In genomic region chr2:123170611-123171010, GRCm38 (mm10) we compare ENCODE assay signal across 20 mouse cellular contexts.
A peak's percentile ranks its signal among the peaks of the same experiment; 100 is the strongest.
DNase-seq lines count a peak whose midpoint lies in the region; ATAC-seq and TF ChIP-seq lines count a peak whose summit lies in the region.
"Had no signal": no experiment of that assay in that cellular context is flagged by ENCODE, and none has a peak within 500 bp of the region (broad histone marks: within the 10 kb centered on the region; RNA-seq: fewer than 3 reads in every experiment).

No protein-coding gene starts in this region.

- H3K9me3 ChIP-seq in heart, embryonic 11.5 days (replicated peaks; ENCODE audit: control insufficient read depth, low read length) = no peaks in the 10 kb centered on the region
- no peaks in the 10 kb centered on the region for H3K9me3 ChIP-seq in heart, embryonic 14.5 days (ENCODE audit: control insufficient read depth, low read length)
- H3K9me3 ChIP-seq in midbrain, embryonic 13.5 days = no peaks in the 10 kb centered on the region
- H3K9me3 ChIP-seq: embryonic facial prominence, embryonic 13.5 days; forebrain, embryonic 12.5 days; hindbrain, embryonic 15.5 days; kidney, embryonic 15.5 days had no signal

- no peak overlapping the region for H3K4me3 ChIP-seq in heart, embryonic 11.5 days (ENCODE audit: low read depth, low read length)
- H3K4me3 ChIP-seq in heart, embryonic 14.5 days (ENCODE audit: control insufficient read depth in 1 of 2, insufficient read depth in 1 of 2, low read depth in 1 of 2, low read length in 2 of 2) = no peak overlapping the region
- H3K4me3 ChIP-seq in thymus, adult 2 months (ENCODE audit: control insufficient read depth, insufficient read depth, low read length) = no peak overlapping the region
- H3K4me3 ChIP-seq in midbrain, embryonic 13.5 days (replicated peaks) = no peak overlapping the region
- H3K4me3 ChIP-seq: embryonic facial prominence, embryonic 13.5 days; forebrain, embryonic 12.5 days; hindbrain, embryonic 15.5 days; kidney, embryonic 15.5 days had no signal

- TF ChIP-seq POLR2A in thymus, adult 2 months (IDR thresholded peaks at IDR 0.05; ENCODE audit: control insufficient read depth, extremely low read depth, insufficient read depth, low read length, poor library complexity) = no peak

- peaks cover 5% of the 10 kb centered on the region for H3K4me1 ChIP-seq in heart, embryonic 11.5 days (ENCODE audit: control insufficient read depth, insufficient read depth, low read length)
- peaks cover 0 to 7% of the 10 kb centered on the region in 2 experiments; a peak in 1 of 4 replicates for H3K4me1 ChIP-seq in heart, embryonic 14.5 days (ENCODE audit: control insufficient read depth in 2 of 2, insufficient read depth in 2 of 2, low read length in 2 of 2)
- no peaks in the 10 kb centered on the region for H3K4me1 ChIP-seq in thymus, adult 2 months (replicated peaks; ENCODE audit: control insufficient read depth, insufficient read depth, low read length)
- no peaks in the 10 kb centered on the region for H3K4me1 ChIP-seq in midbrain, embryonic 13.5 days (replicated peaks)
- H3K4me1 ChIP-seq: embryonic facial prominence, embryonic 13.5 days; forebrain, embryonic 12.5 days; hindbrain, embryonic 15.5 days; kidney, embryonic 15.5 days had no signal

- H3K4me2 ChIP-seq in heart, embryonic 11.5 days = no peak overlapping the region
- no peak overlapping the region for H3K4me2 ChIP-seq in heart, embryonic 14.5 days (ENCODE audit: low read length)
- no peak overlapping the region for H3K4me2 ChIP-seq in midbrain, embryonic 13.5 days (replicated peaks)
- H3K4me2 ChIP-seq: embryonic facial prominence, embryonic 13.5 days; forebrain, embryonic 12.5 days; hindbrain, embryonic 15.5 days; kidney, embryonic 15.5 days had no signal

- intact Hi-C loops in heart, postnatal 10 days (cut with DNase I) = no loop called here

- peak; percentile 7 for DNase-seq in heart, adult 8-10 months (ENCODE audit: low spot score)
- no peak for DNase-seq in heart, postnatal 4 days
- DNase-seq in heart, postnatal 10 days = peak; percentile 5 to 10
- no peak for DNase-seq in thymus, adult 2 months
- DNase-seq: adrenal gland, postnatal 10 days; cerebellum, adult 11-12 months; cerebellum, adult 9-10 months; cerebellum, postnatal 36 days; gastrocnemius, postnatal 14 days; kidney, adult 2 months had no signal

- no peaks in the 10 kb centered on the region for H3K36me3 ChIP-seq in heart, embryonic 11.5 days (ENCODE audit: control insufficient read depth, insufficient read depth, low read length)
- H3K36me3 ChIP-seq in heart, embryonic 14.5 days (ENCODE audit: control insufficient read depth, insufficient read depth, low read length) = no peaks in the 10 kb centered on the region
- H3K36me3 ChIP-seq in thymus, adult 2 months (ENCODE audit: control insufficient read depth, insufficient read depth, low read length) = no peaks in the 10 kb centered on the region
- no peaks in the 10 kb centered on the region for H3K36me3 ChIP-seq in midbrain, embryonic 13.5 days
- H3K36me3 ChIP-seq: embryonic facial prominence, embryonic 13.5 days; forebrain, embryonic 12.5 days; hindbrain, embryonic 15.5 days; kidney, embryonic 15.5 days had no signal

- no peak; the same call in 1 of the 2 replicates for ATAC-seq in heart, embryonic 11.5 days (replicated peaks; ENCODE audit: insufficient number of reproducible peaks, low FRiP score, low TSS enrichment)
- ATAC-seq in heart, embryonic 14.5 days (ENCODE audit: insufficient number of reproducible peaks, insufficient read depth, low FRiP score, low read depth) = peak; percentile 64
- no peak for ATAC-seq in midbrain, embryonic 13.5 days
- ATAC-seq: forebrain, embryonic 16.5 days; intestine, embryonic 16.5 days had no signal

- peak overlapping the region; percentile 25 for H3K27ac ChIP-seq in heart, embryonic 11.5 days (ENCODE audit: low read depth, low read length)
- H3K27ac ChIP-seq in heart, embryonic 14.5 days (replicated peaks in 1 of 2; ENCODE audit: control insufficient read depth in 1 of 2, insufficient read depth in 1 of 2, low read depth in 2 of 2, low read length in 2 of 2) = peak overlapping the region; percentile 36 to 73; a peak in 3 of 4 replicates
- no peak overlapping the region for H3K27ac ChIP-seq in thymus, adult 2 months (ENCODE audit: control insufficient read depth, insufficient read depth, low read length)
- no peak overlapping the region for H3K27ac ChIP-seq in midbrain, embryonic 13.5 days
- H3K27ac ChIP-seq: embryonic facial prominence, embryonic 13.5 days; forebrain, embryonic 12.5 days; hindbrain, embryonic 15.5 days; kidney, embryonic 15.5 days had no signal

- H3K27me3 ChIP-seq in heart, embryonic 11.5 days (ENCODE audit: control insufficient read depth, insufficient read depth, low read length) = no peaks in the 10 kb centered on the region
- no peaks in the 10 kb centered on the region for H3K27me3 ChIP-seq in heart, embryonic 14.5 days (ENCODE audit: control insufficient read depth, insufficient read depth, low read length)
- H3K27me3 ChIP-seq in thymus, adult 2 months (ENCODE audit: control insufficient read depth, insufficient read depth, low read length) = no peaks in the 10 kb centered on the region
- H3K27me3 ChIP-seq in midbrain, embryonic 13.5 days = no peaks in the 10 kb centered on the region
- H3K27me3 ChIP-seq: CH12.LX; embryonic facial prominence, embryonic 13.5 days; forebrain, embryonic 12.5 days; hindbrain, embryonic 15.5 days; kidney, embryonic 15.5 days had no signal

- no peak overlapping the region for H3K9ac ChIP-seq in heart, embryonic 11.5 days (ENCODE audit: low read depth, low read length)
- H3K9ac ChIP-seq in heart, embryonic 14.5 days (ENCODE audit: low read length) = no peak overlapping the region
- no peak overlapping the region for H3K9ac ChIP-seq in midbrain, embryonic 13.5 days (replicated peaks)
- H3K9ac ChIP-seq: embryonic facial prominence, embryonic 13.5 days; forebrain, embryonic 12.5 days; hindbrain, embryonic 15.5 days; kidney, embryonic 15.5 days had no signal

- WGBS in heart, embryonic 11.5 days (ENCODE audit: insufficient replicate concordance) = 6% methylated on average over 1 of the region's 1 CpGs
- WGBS in heart, embryonic 14.5 days = 0% methylated on average over 1 of the region's 1 CpGs
- WGBS in thymus, adult 2 months = 17% methylated on average over 1 of the region's 1 CpGs
- 90% methylated on average over 1 of the region's 1 CpGs for WGBS in midbrain, embryonic 13.5 days

- no peak for TF ChIP-seq CTCF in thymus, adult 2 months (IDR thresholded peaks at IDR 0.05; ENCODE audit: borderline replicate concordance, control insufficient read depth, extremely low read depth, insufficient read depth, low read length, poor library complexity)

Comparison
In these comparisons a context has a peak if more than half of its experiments do, and no peak if none do; other contexts are left out.
1. DNase-seq: peak in heart, adult 8-10 months (single experiment) and heart, postnatal 10 days (2 of 2); none in heart, postnatal 4 days (single experiment) and thymus, adult 2 months (single experiment).
2. H3K27ac ChIP-seq: peak in heart, embryonic 11.5 days (single experiment) and heart, embryonic 14.5 days (2 of 2); none in thymus, adult 2 months (single experiment) and midbrain, embryonic 13.5 days (single experiment).